Mouse (Mus musculus) kidney, adult 8-10 months (tissue): ENCODE results near the gene Cela3b.
"Not testable (repeated sequence)": the region's sequence is repeated elsewhere in the genome, so short reads cannot be mapped to it uniquely, and the experiment has no call there.

Source experiments
- DNase-seq, 2 experiments: peaks; one replicate each; pipeline ENCODE4 v3.0.0; 2022

The Cela3b gene

DNA sequence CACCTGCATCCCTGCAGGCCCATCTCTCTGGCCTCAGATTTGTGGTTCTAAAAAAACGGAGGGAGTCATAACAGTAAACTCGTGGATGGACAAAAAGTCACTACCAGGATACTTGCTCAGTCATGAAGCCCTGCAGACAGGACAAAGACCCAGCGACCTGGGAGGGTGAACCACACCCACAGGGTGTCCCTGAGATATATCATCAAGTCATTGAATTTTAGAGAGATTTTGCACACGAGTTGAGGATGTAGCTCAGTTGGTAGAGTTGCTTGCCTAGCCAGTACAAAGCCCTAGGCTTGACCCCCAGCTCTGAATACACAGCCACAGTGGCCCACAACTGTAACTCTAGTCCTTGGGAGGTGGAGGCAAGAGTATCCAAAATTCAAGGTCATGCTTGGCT lies 30.9 kb upstream of the Cela3b start:
- DNase-seq = no peak

DNA sequence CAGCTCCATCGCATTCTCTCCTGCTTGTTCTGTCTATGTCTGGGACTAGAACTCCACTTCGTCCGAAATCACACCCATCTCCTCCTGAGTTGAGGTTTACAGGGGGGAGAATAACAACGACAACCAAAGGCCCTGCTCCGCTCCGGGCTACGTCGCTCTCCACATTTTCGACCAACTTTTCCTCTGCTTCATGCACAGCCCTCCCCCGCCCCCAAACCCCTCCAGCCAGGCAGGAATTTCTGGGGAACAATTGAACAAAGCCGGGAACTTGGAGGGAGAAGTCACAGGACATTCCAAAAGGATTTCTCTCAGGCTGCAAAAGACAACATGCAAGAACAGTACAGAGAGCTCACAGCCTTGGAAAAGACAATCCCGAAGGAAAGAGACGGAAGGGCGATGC lies 30.3 kb upstream of the Cela3b start:
- no peak for DNase-seq

GRCm38 (mm10) chr4:137458861-137459260 lies 28.5 kb upstream of the Cela3b start:
- DNase-seq = no peak

DNA sequence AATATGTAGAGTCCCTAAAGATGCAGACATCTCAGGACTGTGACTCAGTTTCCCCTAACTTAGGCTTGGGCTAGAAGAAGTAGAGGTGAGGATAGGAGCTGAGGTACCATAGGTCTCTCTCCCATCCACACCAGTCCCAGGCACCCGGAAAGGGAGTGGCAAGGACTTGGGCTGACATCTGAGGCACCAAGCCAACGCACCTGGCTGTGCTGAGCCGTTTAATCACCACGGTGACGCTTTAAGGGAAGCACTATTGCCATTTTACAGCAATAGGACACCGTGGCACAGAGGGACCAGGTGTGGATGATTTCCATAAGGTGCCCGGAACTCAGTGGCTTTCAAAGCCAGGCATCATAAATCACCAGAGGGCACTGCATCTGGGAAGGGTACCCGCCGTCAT lies 28.0 kb upstream of the Cela3b start:
- no peak for DNase-seq

- DNase-seq = no peak
These were observed 27.0 kb upstream of the Cela3b start for GRCm38 (mm10) chr4:137457292-137457691.

GRCm38 (mm10) chr4:137456581-137456980 lies 26.2 kb upstream of the Cela3b start:
- DNase-seq = no peak

DNA sequence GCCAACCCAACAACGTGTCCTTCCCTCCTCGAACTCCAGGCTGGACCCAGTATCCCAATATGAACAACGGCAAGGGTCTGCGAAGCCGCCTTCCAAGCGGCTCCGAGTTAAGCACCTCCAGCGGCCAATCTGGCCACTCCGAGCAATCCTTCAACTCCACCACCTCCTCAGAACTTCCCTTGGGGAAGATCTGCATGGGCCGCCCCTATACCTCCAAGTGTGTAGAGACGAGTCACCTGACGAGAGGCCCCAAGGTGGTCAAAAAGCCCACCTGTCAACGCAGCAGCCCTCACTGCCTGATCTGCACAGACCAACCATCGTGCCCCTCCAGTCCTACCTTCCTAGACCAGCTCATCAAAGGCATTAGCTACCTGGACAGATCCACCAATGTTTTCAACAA lies 24.2 kb upstream of the Cela3b start:
- no peak for DNase-seq

DNA sequence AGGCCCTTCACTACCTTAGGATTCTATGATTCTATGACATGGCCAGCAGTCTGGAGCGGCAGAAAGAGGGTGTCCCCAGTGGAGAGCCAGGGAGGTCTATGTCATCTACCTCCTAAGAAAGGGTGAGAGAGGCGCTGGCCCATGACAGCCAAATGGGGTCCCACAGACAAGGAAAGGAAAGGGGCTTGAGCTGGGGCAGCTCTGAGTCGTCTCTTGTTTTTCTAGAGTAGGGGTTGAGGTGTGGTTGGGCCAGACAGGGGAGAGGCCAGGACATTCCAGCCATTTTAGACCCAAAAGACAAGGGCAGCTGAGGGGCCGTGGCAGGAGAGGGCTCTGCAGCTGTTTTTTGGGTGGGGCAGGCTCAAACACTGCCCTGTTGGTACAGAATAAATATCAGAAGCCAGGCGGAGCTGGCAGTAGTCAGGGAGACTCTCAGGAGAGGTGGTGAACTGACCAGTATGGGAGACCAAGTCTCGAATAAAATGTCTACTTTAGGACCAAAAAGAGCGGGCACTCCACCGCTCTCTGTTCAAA lies 23.0 kb upstream of the Cela3b start, which contains the start of gene 1700013G24Rik:
TSS of gene 1700013G24Rik (plus strand) at position 51 of the 534 bp plus-strand sequence.
- no peak for DNase-seq

DNA sequence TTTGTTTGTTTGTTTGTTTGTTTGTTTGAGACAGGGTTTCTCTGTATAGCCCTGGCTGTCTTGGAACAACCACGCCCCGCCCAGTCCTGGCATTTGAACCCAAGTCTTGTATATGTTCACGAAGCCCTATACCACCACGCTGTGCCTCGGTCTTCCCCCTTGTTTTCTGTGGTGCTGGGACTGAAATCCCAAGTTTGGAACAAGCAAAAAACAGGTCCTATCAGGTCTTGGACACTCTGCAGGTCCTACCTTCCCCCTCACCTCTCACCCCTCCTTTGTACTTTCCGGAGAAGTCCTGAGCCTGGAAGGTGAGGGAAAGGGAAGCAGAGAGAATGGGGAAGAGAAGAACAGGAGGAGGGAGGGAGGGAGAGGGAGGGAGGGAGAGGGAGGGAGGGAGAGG lies 21.9 kb upstream of the Cela3b start:
- no peak for DNase-seq

DNA sequence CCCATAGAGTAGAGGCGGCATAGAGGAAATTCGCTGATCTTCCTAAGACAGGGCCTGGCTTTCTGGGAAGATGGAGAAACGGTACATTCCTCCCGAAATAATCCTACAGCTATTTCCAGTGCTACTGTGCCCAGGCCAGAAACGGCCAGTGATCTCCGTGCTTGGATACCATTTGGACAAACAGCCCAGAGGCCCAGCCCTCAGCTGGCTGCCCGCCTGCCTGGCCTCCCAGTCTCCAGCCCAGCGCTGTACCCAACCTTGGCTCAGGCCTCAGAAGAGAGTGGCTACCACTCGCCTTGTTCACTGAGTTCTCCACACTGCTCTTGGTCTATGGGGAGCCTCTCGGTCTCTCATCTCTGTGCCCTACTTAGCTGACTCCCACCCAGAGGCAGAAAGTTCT lies 19.4 kb upstream of the Cela3b start:
- DNase-seq = no peak

GRCm38 (mm10) chr4:137449132-137449531 lies 18.8 kb upstream of the Cela3b start:
- no peak for DNase-seq

DNA sequence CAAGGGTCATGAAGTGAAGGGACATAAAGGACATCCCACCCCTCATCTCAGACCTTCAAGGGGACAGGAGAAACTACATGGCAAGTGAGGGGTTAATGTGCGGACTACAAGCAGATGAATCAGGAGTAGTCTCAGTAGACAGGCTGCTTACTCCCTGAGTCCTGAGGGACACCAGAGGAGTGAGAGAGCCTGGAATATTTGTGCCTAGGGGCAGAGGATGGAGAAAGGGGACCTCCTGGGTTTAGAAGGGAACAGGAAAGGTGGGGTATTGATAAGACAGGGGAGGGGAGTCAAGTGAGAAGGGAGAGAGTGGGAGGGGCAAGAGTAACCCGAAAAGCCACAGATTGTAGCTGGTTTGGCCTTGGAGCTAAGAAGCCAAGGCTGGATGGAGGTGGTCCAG lies 18.3 kb upstream of the Cela3b start:
- DNase-seq = no peak

DNA sequence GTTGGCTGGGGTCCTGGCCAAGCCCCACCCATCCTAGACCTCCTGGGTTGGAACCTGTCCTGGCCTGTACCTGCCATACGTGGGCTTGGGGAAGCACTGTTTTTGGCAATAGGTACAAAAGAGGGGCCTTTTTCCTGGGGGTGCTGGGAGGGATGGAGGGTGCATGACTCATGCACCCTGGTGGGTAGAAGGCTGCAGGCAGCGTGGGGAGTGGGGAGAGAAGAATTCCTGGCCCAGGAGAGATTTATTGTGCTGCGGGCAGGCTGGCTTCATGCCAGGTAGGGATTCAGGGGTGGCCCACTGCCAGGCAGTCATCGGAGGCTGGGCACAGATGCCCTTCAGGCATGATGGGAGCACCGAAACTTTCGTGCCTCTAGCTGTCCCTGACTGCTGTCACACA lies 17.9 kb upstream of the Cela3b start:
- DNase-seq = no peak

DNA sequence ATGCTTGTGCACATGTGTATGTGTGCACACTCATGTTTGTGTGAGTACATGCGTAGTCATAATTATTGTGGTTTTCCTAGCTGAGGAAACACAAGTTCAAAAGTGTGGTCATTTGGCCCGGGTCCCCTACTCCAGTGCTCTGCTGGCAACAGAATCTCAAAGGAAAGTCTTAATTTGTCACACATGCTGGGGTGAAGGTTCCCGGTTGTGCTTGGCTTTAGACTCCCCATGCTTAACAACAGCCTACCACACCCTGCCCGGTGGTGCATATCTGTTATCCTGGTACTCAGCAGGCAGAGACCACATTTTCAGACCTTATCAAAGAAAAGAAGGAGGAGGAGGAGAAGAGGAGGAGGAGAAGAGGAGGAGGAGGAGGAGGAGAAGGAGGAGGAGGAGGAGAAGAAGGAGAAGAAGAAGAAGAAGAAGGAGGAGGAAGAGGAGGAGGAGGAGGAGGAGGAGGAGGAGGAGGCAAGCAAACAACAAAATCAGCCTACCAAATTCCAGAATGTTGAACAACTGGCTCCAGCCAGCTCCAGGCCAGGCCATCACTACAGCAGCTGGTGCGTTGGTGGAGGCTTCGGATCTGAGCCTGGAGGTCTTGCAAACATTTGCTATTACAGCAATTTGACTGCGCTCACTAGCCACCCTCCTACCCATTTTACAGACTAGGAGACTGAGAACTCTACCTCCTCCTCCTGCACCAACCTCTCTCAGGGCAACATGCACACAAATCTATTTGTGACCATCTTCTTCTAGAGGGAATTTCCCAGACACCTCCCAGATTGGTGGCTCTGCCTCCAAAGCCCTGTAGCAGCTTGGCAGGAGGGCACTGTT lies 17.2 kb upstream of the Cela3b start:
- DNase-seq = no peak

DNA sequence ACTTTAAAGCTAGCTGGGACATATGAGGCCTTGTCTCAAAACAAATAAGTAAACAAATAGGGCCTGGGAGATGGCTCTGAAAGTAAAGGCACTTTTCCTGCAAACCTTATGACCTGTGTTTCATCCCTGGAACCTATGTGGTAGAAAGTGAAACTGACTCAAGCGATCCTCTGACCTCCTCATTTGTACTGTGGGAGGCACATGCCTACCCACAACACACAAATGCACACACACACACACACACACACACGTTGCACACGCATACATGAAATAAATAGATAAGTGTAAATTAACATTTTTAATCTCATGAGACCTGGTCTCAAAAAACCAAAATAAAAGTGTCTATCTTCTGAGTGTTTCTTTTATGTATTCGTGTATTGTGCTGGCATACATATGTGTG lies 15.5 kb upstream of the Cela3b start:
- DNase-seq = no peak

GRCm38 (mm10) chr4:137443625-137444024 lies 13.3 kb upstream of the Cela3b start:
- DNase-seq = peak; percentile 35 to 78

DNA sequence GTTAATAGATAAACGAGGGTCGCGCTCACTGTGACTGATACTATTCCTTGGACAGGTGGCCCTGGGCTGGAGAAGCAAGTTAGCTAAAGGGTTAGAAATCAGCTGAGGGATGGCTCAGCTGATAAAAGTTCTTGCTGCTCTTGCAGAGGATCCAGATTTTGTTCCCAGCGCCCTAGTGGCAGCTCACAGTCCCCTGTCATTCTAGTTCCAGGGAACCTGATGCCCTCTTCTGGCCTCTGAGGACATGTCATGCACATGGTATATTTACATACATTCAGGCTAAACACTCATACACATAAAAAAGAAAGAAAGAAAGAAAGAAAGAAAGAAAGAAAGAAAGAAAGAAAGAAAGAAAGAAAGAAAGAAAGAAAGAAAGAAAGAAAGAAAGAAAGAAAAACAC lies 11.0 kb upstream of the Cela3b start:
- DNase-seq = no peak

DNA sequence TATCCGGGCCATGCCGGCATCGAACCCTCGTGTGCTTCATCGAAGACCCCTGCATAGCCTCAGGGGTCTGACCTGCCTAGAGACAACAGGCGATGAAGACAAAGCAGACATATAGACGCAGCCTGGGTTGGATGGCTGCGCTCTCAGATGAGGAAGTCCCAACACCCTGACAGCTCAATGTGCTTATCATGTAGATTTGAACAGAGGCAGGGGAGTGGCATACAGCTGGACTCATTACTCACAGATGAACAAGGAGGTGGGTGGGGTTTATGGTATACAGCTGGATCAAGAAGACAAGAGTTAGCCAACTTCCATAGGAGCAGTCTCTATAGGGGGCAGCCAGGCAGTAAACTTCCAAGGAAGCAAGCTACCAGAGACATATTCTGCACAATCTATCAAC lies 8.5 kb upstream of the Cela3b start:
- no peak for DNase-seq

DNA sequence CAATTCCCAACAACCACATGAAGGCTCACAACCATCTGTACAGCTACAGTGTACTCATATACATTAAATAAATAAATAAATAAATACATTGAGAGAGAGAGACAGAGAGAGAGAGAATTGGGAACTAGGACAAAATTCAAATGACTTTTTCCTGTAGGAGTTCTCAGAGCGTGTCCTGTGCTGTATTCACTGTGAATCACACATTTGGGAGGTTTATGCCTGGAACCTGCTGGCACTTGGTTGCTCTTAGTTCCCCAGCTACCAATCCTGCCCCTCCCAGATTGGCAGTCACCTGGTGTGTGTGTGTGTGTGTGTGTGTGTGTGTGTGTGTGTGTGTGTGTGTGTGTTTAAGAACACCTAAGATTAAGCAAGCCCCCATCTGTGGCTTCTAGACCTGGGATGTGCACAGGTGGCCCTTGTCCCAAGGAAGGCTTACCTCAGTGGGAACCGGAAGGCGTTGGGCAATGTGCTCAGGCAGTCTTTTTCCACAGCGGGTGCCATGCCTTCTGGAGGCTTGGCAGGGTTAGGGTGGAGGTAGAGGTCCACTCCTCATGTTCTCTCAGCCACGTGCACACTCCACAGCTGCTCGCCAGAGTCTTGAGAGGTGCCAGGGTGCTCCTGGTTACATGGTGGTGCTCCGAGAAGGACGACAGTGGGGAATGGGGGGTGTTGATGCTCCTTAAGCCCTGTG lies 6.8 kb upstream of the Cela3b start:
- no peak for DNase-seq

- DNase-seq = not testable (repeated sequence)
These were observed 2.6 kb upstream of the Cela3b start for GRCm38 (mm10) chr4:137432700-137433550.

GRCm38 (mm10) chr4:137417712-137418564 lies 12.4 kb downstream of the Cela3b start:
- DNase-seq = no peak

DNA sequence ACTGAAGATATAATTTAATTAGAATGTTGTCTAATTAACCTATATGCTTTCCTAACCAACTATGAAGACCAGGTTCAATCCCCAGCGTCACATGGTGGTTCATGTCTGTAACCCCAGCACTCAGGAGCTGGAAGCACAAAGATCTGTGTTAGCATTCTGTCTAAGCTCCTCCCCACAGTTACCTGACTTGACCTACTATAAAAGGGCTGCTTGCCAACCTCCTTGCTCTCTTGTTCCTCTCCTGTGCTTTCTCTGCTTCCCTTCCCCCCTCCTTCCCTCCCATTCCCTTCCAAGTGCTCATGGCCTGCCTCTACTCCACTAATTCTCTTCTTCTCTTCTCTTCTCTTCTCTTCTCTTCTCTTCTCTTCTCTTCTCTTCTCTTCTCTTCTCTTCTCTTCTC lies 15.4 kb downstream of the Cela3b start:
- DNase-seq = peak; percentile 61 to 76
